Mouse (Mus musculus) liver (tissue): ENCODE results near the gene Fbxo44.

Source experiments
- DNase-seq: peaks from one replicate; pipeline ENCODE4 v3.0.0-alpha.2; 2020; ENCODE audit warnings: mixed read lengths

The Fbxo44 gene

DNA sequence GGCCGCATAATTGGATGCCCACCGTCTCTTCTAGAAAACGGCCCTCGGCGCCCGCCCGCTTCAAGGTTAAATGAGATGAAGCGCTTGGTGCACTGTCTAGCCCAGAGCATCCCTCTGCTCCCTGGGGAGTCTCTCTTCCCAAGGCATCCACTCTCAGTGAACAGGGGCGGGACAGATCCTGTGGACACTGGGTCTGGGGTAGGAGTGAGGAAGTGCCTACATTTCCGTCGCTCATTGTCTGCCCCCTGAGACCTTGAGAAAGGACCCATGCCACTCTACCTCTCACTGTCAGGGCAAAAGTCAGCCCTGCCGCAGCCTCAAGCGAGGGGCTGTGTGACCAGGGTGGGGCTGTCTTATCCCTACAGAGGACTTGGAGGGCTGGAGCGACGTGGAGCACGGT lies 4.2 kb upstream of the Fbxo44 start:
- no peak for DNase-seq

- DNase-seq = peak; percentile 72
Observed at GRCm38 (mm10) chr4:148164002-148164439, 3.7 kb upstream of the Fbxo44 start.

GRCm38 (mm10) chr4:148159544-148160435 lies 492 bp downstream of the Fbxo44 start:
- DNase-seq = peak; percentile 93

- DNase-seq = no peak
Observed at GRCm38 (mm10) chr4:148158436-148159348, 1.6 kb downstream of the Fbxo44 start.

DNA sequence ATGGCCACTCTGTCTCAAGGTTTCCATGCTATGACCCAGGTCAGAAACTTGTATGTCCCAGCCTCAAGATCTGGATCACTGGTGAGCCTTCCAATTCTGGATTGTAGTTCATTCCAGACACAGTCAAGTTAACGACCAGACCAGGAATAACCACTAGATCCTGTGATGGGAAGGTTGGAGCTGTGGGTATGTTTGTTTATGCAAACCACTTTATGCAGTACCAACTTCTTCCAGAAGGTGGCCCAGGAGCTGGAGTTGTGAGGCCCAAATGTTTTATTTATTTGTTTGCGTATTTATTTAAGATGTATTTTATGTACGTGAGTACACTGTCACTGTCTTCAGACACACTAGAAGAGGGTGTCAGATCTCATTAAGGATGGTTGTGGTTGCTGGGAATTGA lies 5.3 kb downstream of the Fbxo44 start:
- DNase-seq = no peak

DNA sequence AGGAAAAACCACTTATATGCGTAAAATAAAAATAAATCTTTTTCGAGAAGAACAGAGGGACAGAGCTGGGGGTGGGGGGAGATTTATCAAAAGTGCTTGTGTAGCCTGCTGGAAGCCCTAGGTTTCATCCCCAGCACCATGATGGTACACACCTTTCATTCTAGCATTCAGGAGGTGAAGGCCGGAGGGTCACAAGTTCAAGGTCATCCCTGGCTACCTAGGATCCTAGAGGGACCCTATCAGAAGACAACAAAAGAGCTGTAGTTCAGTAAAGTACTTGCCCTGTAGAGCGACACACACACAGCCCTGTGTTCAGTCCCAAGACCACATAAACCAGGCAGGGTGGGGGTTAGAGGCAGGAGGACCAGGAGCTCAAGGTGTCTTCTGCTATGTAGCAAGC lies 6.3 kb downstream of the Fbxo44 start:
- no peak for DNase-seq

DNA sequence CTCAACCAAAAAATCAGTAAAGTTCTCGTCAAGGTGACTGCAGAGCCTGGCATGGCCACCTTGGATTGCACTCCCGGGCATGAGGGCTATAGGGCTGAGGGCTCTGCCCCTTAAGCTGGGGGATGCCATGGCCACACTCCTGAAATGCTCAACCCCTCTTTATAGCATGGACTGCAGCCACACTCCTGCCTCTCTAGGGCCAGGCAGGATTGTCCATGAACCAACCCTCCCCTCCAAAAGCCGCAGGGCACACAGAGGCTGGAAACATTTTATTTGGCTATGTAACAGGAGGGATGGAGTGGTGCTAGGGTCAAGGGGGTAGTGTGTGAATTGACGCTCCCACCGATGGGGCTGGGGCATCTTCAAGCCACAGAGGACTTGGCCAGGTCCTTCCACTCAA lies 7.7 kb downstream of the Fbxo44 start:
- no peak for DNase-seq

GRCm38 (mm10) chr4:148151267-148152168 lies 8.8 kb downstream of the Fbxo44 start, which contains the start of gene Fbxo6:
Fbxo6 (minus strand) TSS chr4:148152140.
- DNase-seq = peak; percentile 88

DNA sequence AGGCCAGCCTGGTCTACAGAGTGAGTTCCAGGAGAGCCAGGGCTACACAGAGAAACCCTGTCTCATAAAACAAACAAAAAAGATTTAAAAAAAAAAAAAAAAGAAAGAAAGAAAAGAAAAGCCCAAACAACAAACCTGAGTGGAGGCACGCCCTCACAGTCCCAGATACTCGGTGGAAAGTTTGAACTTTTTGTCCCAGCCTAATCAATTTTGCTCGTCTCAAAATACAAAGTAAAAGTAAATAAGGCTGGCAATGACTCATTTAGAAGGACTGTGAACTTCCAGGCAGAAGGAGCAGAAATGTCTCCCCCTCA lies 9.4 kb downstream of the Fbxo44 start:
- no peak for DNase-seq

DNA sequence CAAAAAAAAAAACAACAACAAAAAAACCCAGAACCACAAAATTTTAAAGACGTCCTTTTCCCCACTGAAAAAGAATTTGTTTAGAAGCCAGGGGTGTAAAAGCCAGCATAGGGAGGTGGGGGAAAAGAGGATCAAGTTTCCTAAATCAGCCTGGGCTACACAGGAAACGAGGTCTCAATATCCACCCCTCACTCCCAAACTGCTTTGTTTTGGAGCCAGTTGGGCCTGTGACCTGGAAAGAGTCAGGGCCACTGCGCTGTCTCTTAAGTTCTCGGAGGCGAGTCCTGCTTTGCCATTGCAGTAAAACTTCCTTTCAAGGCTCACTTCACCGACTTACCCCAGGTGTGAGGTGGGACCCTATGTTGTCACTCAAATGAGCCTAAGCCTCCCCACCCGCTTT lies 10.0 kb downstream of the Fbxo44 start:
- DNase-seq = no peak

DNA sequence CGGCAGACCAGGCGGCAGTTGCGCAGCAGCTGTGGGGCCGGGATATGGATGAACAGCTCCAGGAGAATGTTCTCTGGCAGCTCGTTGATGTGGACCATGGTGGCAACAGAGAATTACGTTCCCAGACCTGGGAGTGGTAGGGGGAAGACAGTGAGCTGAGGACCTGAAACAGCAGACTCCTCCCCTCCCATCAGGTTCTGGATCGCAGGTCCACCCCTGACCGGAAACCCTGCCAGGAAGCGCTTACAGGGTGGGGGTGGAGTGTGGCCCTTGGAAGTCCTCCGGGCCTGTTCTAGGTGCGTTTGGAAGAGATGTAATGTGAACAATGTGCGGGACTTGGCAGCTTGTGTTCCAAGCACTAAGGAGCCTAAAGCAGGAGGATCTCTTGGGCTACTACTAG lies 10.7 kb downstream of the Fbxo44 start:
- DNase-seq = no peak

- no peak for DNase-seq
Observed at GRCm38 (mm10) chr4:148147714-148148113, 12.6 kb downstream of the Fbxo44 start.

- DNase-seq = no peak
Observed at GRCm38 (mm10) chr4:148143721-148144120, 16.6 kb downstream of the Fbxo44 start.

DNA sequence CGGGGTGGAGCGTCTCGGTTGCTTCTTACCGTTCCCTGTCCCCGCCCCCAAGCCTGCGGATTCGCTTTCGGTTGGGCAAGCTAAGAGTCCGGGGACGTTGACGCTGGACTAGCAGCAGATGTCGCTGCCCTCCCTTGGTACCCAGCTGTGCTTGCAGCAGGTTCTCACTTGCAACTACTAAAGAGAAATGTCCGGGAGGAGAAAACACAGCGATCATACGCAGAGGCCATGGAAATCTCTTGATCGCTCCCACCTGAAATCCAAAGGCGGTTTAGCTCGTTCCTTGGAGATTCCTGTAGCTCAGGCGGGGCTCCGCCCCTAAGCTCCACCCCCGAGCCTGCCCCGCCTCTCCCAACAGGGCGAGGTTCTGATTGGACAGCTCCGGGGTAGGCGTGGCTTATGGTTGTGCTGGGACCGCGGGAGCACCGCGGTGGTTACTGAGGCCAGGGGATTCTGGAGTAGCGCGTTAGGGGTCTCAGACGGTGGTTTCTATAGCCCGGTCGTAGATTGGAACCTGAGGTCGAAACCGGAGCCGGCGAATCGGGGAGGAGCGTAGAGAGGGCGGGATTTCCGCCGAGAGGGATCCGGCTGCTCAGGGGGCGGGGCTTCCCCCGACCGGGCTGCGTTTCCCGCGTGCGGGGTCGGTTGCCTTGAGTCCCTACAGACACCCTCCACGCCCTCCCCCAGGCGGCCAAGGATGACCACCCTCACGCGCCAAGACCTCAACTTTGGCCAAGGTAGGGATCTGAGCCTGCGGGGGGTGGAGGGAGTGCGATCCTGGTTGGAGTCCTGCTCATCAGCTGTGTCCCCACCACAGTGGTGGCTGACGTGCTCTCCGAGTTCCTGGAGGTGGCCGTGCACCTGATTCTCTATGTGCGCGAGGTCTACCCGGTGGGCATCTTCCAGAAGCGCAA lies 19.9 kb downstream of the Fbxo44 start:
- peak; percentile 94 for DNase-seq

DNA sequence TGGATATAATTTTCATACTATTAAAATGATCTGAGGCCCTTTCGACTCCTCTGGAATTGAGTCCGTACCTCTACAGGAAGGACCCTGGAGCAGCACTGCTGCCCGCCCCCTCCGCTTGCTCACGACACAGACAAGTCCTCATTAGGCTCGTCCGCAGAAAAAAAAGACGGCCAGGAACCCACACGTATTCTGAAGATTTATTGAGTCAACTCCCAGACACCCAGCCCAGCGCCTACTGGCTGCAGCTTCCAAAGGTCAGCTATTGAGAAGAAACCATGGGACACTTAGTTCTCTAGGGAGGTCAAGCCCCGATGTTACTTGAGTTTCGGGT lies 20.6 kb downstream of the Fbxo44 start:
- no peak for DNase-seq

DNA sequence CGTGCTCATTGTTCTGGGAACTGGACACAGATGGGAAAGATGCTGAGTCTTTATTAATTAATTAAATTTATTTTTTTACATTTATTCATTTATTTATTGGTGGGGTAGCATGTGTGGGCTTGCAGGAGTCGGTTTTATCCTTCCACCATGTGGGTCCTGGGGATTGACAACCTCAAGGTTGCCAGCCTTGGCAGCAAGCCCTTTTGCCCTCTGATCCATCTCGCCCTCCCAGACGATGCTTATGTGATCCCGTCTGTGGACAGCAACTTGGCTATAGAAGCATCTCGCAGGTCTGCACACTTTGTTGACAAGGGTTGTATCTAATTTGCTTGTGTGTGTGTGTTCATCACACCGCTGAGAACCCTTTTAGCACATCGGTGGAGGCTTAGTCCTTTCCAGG lies 22.8 kb downstream of the Fbxo44 start:
- no peak for DNase-seq

DNA sequence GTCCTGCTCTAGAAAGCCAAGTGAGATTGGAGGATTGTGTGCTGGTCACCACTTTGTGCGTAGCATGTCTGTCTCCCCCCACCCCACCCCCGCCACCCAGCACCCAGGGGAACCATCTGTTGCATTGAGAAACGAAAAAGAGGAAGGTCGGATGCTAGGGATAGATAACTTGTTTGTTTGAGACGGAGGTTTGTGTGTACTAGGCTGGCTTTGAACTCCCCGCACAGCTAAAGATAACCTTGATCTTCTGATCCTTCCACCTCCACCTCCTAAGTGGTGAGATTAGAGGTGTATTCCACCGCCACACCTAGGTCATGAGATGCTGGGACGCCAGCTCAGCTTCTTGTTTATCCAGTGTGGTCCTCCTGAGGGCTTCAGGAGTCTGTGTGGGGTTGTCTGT lies 25.3 kb downstream of the Fbxo44 start:
- DNase-seq = no peak

DNA sequence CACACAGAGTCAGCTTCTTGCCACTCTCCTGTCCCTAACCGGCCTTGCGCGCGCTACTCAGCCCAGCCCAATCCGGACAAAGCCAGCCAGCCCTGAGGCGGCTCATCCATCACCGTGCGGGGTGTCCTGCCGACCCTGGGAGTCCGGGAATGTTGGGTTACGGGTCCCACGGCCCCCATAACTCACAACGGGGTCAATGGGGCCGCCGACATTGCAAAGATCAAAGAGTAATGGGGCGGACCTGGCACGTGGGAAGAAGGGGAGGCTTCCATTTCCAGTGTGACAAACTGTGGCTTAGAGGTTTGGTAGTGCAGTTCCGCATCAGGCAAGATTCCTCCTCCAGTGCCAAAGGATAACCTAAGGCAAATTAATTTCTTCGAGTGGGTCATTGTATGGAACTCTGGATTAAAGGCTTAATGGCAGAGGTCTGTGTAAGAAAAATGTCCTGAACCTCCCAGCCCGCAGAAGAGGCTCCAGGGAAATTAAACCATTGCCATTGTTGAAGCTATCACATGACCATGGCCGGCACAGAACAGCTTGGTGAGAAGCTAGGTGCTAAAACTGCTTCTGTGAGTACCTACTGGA lies 28.7 kb downstream of the Fbxo44 start:
- DNase-seq = no peak

DNA sequence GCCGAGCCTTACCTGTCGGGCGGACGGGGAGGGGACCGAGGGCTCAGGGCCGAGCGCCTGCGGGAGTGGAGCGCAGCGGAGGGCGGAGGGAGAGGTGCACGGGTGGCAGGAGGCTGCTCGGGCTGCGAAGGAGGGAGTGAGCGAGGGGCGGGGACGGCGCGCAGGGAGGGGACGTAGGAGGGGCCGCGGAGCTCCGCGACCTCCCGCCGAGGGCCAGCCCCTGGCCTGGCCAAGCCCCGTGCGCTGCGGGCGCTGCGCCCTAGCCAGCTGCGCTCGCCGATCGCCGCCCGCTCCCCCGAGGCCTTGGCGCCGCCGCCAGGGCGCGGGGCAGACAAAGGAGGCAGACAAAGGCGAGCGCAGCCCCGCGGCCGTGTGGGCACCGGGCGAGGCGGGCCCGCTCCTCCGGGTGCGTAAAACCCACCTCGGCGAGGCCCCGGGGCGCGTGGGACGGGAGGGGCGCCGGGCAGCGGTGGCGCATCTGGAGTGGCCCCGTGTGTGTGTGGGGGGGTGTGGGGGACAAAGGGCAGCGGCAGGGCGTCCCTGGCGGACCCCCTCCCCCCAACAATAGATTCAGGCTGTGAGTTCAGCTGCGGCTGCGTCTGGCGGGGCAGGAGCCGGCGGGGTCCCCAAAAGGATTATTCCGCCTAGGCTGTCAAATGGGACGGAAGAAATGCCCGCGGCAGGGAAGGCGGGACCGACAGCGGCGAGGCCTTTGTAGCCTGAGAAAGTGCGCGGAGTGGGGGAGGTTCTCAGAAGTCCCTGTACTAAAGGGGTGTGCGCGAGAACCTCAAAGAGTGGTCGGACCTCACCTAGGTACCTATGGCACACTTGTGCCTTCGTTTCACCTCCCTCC lies 29.5 kb downstream of the Fbxo44 start, which contains the start of gene Draxin:
Gene Draxin (minus strand): TSS at position 138 of the 853 bp plus-strand sequence.
- DNase-seq = peak; percentile 40

DNA sequence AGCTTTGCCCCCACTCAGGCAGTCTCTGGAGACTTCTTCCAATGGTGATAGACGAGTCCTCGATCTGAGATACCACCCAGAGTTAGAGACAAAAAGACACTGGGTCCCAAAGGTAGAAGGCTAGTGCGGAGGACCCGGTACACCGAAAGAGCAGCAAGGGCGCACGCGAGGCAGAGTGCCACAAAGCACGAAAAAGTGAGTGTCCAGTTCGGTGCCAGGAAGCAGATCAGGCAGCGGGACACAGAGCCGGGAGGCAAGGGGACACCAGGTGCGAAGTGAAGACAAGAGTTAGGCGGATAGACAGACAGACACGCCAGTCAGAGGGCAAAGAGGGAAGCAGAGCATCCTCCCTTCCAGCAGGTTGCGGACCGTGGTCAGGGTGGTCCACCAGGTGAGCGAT lies 30.1 kb downstream of the Fbxo44 start, which contains the start of gene Mad2l2:
Gene Mad2l2 (plus strand): TSS at position 252 of the 400 bp plus-strand sequence.
- DNase-seq = no peak
